Mouse (Mus musculus): ENCODE measurements at regions not wholly inside any gene's neighbourhood (a gene's known extent, or its start where the extent isn't known, plus 50 kb on each side); places are given as distances from the start of the nearest gene placed in this dataset.

- no peaks in the 10 kb centered on the region for H3K79me2 ChIP-seq (ENCODE audit: control insufficient read depth, insufficient read depth, low read length)
- TF ChIP-seq POLR2A (IDR thresholded peaks at IDR 0.05; ENCODE audit: extremely low read depth, insufficient read depth, low read length), result no peak
- TF ChIP-seq CTCF (IDR thresholded peaks at IDR 0.05; ENCODE audit: low read depth, low read length), result no peak
- H3K9ac ChIP-seq (ENCODE audit: low read depth, low read length), result no peak overlapping the region
- DNase-seq (ENCODE audit: extremely low read depth, low read depth, low spot score), result no peak
- no peak overlapping the region for H3K27ac ChIP-seq (replicated peaks; ENCODE audit: insufficient read depth, low read depth, low read length)
- no peaks in the 10 kb centered on the region; the same call in 1 of the 2 replicates for H3K4me1 ChIP-seq (ENCODE audit: control insufficient read depth, insufficient read depth, low read length)
- H3K27me3 ChIP-seq (ENCODE audit: control insufficient read depth, insufficient read depth, low read length), result no peaks in the 10 kb centered on the region
- H3K4me3 ChIP-seq (ENCODE audit: insufficient read depth, low read depth, low read length), result no peak overlapping the region
- no peaks in the 10 kb centered on the region for H3K36me3 ChIP-seq (ENCODE audit: control insufficient read depth, insufficient read depth, low read length)
Measured at GRCm38 (mm10) chr12:35259781-35260180, 212.8 kb downstream of the Snx13 start.

- Histone ChIP-seq H3K27me3 (ENCODE audit: control insufficient read depth, insufficient read depth, low read length) (no peaks in the 10 kb centered on the region), H3K9ac (ENCODE audit: low read depth, low read length) (no peak overlapping the region), H3K79me2 (ENCODE audit: control insufficient read depth, insufficient read depth, low read length) (no peaks in the 10 kb centered on the region), H3K27ac (replicated peaks; ENCODE audit: insufficient read depth, low read depth, low read length) (no peak overlapping the region), H3K36me3 (ENCODE audit: control insufficient read depth, insufficient read depth, low read length) (no peaks in the 10 kb centered on the region), H3K4me3 (ENCODE audit: insufficient read depth, low read depth, low read length) (no peak overlapping the region), H3K4me1 (ENCODE audit: control insufficient read depth, insufficient read depth, low read length) (no peaks in the 10 kb centered on the region)
- TF ChIP-seq CTCF (IDR thresholded peaks at IDR 0.05; ENCODE audit: low read depth, low read length) (no peak), POLR2A (IDR thresholded peaks at IDR 0.05; ENCODE audit: extremely low read depth, insufficient read depth, low read length) (no peak)
- DNase-seq (ENCODE audit: extremely low read depth, low read depth, low spot score), result no peak
- WGBS, result 94% methylated on average over 2 of the region's 2 CpGs
Measured at GRCm38 (mm10) chr12:35255723-35256401, 208.9 kb downstream of the Snx13 start.

- DNase-seq (ENCODE audit: extremely low read depth, low read depth, low spot score), result no peak
- TF ChIP-seq POLR2A (IDR thresholded peaks at IDR 0.05; ENCODE audit: extremely low read depth, insufficient read depth, low read length) (no peak), CTCF (IDR thresholded peaks at IDR 0.05; ENCODE audit: low read depth, low read length) (no peak)
- H3K36me3 ChIP-seq (ENCODE audit: control insufficient read depth, insufficient read depth, low read length), result no peaks in the 10 kb centered on the region
- no peaks in the 10 kb centered on the region for H3K27me3 ChIP-seq (ENCODE audit: control insufficient read depth, insufficient read depth, low read length)
- H3K4me1 ChIP-seq (ENCODE audit: control insufficient read depth, insufficient read depth, low read length), result no peaks in the 10 kb centered on the region
- H3K79me2 ChIP-seq (ENCODE audit: control insufficient read depth, insufficient read depth, low read length), result no peaks in the 10 kb centered on the region
- H3K9ac ChIP-seq (ENCODE audit: low read depth, low read length), result no peak overlapping the region
- no peak overlapping the region for H3K4me3 ChIP-seq (ENCODE audit: insufficient read depth, low read depth, low read length)
- H3K27ac ChIP-seq (replicated peaks; ENCODE audit: insufficient read depth, low read depth, low read length), result no peak overlapping the region
- WGBS, result 78% methylated on average over 5 of the region's 5 CpGs
Measured at GRCm38 (mm10) chr12:35248476-35248875, 201.5 kb downstream of the Snx13 start.

GRCm38 (mm10) chr12:35246226-35247014 is 199.4 kb downstream of the Snx13 start:
- H3K27me3 ChIP-seq (ENCODE audit: control insufficient read depth, insufficient read depth, low read length), result no peaks in the 10 kb centered on the region
- 87% methylated on average over 5 of the region's 5 CpGs for WGBS
- H3K79me2 ChIP-seq (ENCODE audit: control insufficient read depth, insufficient read depth, low read length), result no peaks in the 10 kb centered on the region
- TF ChIP-seq POLR2A (IDR thresholded peaks at IDR 0.05; ENCODE audit: extremely low read depth, insufficient read depth, low read length) (no peak), CTCF (IDR thresholded peaks at IDR 0.05; ENCODE audit: low read depth, low read length) (no peak)
- H3K4me1 ChIP-seq (ENCODE audit: control insufficient read depth, insufficient read depth, low read length), result no peaks in the 10 kb centered on the region
- H3K27ac ChIP-seq (replicated peaks; ENCODE audit: insufficient read depth, low read depth, low read length), result no peak overlapping the region
- no peaks in the 10 kb centered on the region for H3K36me3 ChIP-seq (ENCODE audit: control insufficient read depth, insufficient read depth, low read length)
- no peak overlapping the region for H3K9ac ChIP-seq (ENCODE audit: low read depth, low read length)
- no peak for DNase-seq (ENCODE audit: extremely low read depth, low read depth, low spot score)
- H3K4me3 ChIP-seq (ENCODE audit: insufficient read depth, low read depth, low read length), result no peak overlapping the region

GRCm38 (mm10) chr12:35232322-35232673 is 185.3 kb downstream of the Snx13 start:
- H3K9ac ChIP-seq (ENCODE audit: low read depth, low read length), result no peak overlapping the region
- H3K36me3 ChIP-seq (ENCODE audit: control insufficient read depth, insufficient read depth, low read length), result no peaks in the 10 kb centered on the region
- H3K79me2 ChIP-seq (ENCODE audit: control insufficient read depth, insufficient read depth, low read length), result no peaks in the 10 kb centered on the region
- WGBS, result 94% methylated on average over 2 of the region's 2 CpGs
- DNase-seq (ENCODE audit: extremely low read depth, low read depth, low spot score), result no peak
- no peak for TF ChIP-seq CTCF (IDR thresholded peaks at IDR 0.05; ENCODE audit: low read depth, low read length)
- no peak for TF ChIP-seq POLR2A (IDR thresholded peaks at IDR 0.05; ENCODE audit: extremely low read depth, insufficient read depth, low read length)
- H3K27me3 ChIP-seq (ENCODE audit: control insufficient read depth, insufficient read depth, low read length), result no peaks in the 10 kb centered on the region
- no peaks in the 10 kb centered on the region for H3K4me1 ChIP-seq (ENCODE audit: control insufficient read depth, insufficient read depth, low read length)
- no peak overlapping the region for H3K27ac ChIP-seq (replicated peaks; ENCODE audit: insufficient read depth, low read depth, low read length)
- H3K4me3 ChIP-seq (ENCODE audit: insufficient read depth, low read depth, low read length), result no peak overlapping the region

Measured in liver, adult 2 months (tissue).